Mouse (Mus musculus) MN1 (cell line): ENCODE measurements around the gene Coro2b.

Experiments used
- DNase-seq: peaks from one replicate; pipeline ENCODE4 v3.0.0-alpha.2; 2016; ENCODE audit warnings: low spot score

Gene Coro2b

GRCm38 (mm10) chr9:62513492-62514133 lies 23.2 kb downstream of the Coro2b start:
- DNase-seq = peak; percentile 68

- DNase-seq = no peak
Observed at GRCm38 (mm10) chr9:62510530-62510936, 26.3 kb downstream of the Coro2b start.

- DNase-seq = no peak
Observed at GRCm38 (mm10) chr9:62509617-62510016, 27.2 kb downstream of the Coro2b start.

- no peak for DNase-seq
Observed at GRCm38 (mm10) chr9:62508740-62509524, 27.9 kb downstream of the Coro2b start.

GRCm38 (mm10) chr9:62506467-62507067 lies 30.3 kb downstream of the Coro2b start:
- no peak for DNase-seq

- DNase-seq = no peak
Observed at GRCm38 (mm10) chr9:62504129-62504528, 32.7 kb downstream of the Coro2b start.

- DNase-seq = no peak
Observed at GRCm38 (mm10) chr9:62502361-62502760, 34.5 kb downstream of the Coro2b start.

GRCm38 (mm10) chr9:62501566-62501965 lies 35.3 kb downstream of the Coro2b start:
- no peak for DNase-seq

GRCm38 (mm10) chr9:62500007-62500406 lies 36.8 kb downstream of the Coro2b start:
- DNase-seq = no peak

- no peak for DNase-seq
Observed at GRCm38 (mm10) chr9:62498945-62499344, 37.9 kb downstream of the Coro2b start.

- DNase-seq = no peak
Observed at GRCm38 (mm10) chr9:62497135-62498092, 39.4 kb downstream of the Coro2b start.

GRCm38 (mm10) chr9:62492306-62492990 lies 44.4 kb downstream of the Coro2b start:
- no peak for DNase-seq

GRCm38 (mm10) chr9:62491611-62492010 lies 45.2 kb downstream of the Coro2b start:
- no peak for DNase-seq

GRCm38 (mm10) chr9:62491104-62491503 lies 45.7 kb downstream of the Coro2b start:
- peak; percentile 62 for DNase-seq

GRCm38 (mm10) chr9:62484107-62484506 lies 52.7 kb downstream of the Coro2b start:
- DNase-seq = no peak

GRCm38 (mm10) chr9:62482788-62483187 lies 54.1 kb downstream of the Coro2b start:
- no peak for DNase-seq

- DNase-seq = no peak
Observed at GRCm38 (mm10) chr9:62480898-62481642, 55.8 kb downstream of the Coro2b start.

GRCm38 (mm10) chr9:62480149-62480548 lies 56.7 kb downstream of the Coro2b start:
- no peak for DNase-seq

- peak; percentile 85 for DNase-seq
Observed at GRCm38 (mm10) chr9:62476782-62477487, 59.9 kb downstream of the Coro2b start.

- DNase-seq = no peak
Observed at GRCm38 (mm10) chr9:62474206-62474605, 62.6 kb downstream of the Coro2b start.
